Comparison of ENCODE assay signal across 8 mouse cellular contexts in the genomic region with DNA sequence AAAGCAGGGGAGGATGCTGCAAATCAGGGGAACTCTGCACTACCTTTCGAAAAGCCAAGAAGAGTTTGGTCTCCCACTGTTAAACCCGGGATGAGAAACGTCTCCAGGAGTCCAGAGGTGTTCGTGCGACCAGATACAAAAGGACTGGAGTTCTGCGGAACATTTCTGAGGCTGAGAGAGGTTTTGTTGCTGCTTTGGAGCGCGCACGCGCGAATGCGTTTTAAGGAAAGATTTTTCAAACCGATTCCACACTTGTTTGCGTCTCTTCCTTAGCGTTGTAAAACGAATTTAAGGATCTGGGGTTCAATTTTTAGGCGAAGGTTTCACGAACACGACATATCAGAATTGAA.
A peak's percentile ranks its signal among the peaks of the same experiment; 100 is the strongest.
DNase-seq lines count a peak whose midpoint lies in the region; ATAC-seq and TF ChIP-seq lines count a peak whose summit lies in the region.

No protein-coding gene starts in this region.

- DNase-seq in right cerebral cortex, postnatal 4 days: peak; percentile 29
- no peak for DNase-seq in right cerebral cortex, postnatal 25 days
- DNase-seq in kidney, postnatal 14 days: peak; percentile 42
- peak; percentile 27 for DNase-seq in midbrain, postnatal 0 days (ENCODE audit: low spot score)
- no peak for DNase-seq in layer of hippocampus, adult 11-12 months (ENCODE audit: low spot score)
- DNase-seq in cerebellum, postnatal 10 days: no peak
- DNase-seq in ovary, adult 18-20 months (ENCODE audit: low spot score): no peak

- ATAC-seq in midbrain, postnatal 0 days (ENCODE audit: low FRiP score): no peak

- no peaks in the 10 kb centered on the region for H3K9me3 ChIP-seq in midbrain, postnatal 0 days (ENCODE audit: low read length)

- H3K9ac ChIP-seq in midbrain, postnatal 0 days (replicated peaks; ENCODE audit: low read length, poor library complexity, severe bottlenecking): 0 out of 2 replicates have a peak overlapping the region, but pooled peaks have one; percentile 42

- peak overlapping the region; percentile 72 for H3K4me3 ChIP-seq in embryonic fibroblast, embryonic 13.5 days (ENCODE audit: insufficient read depth, low read length)
- H3K4me3 ChIP-seq in midbrain, postnatal 0 days (ENCODE audit: low read depth, low read length): peak overlapping the region; percentile 43

- no peak for TF ChIP-seq POLR2A in embryonic fibroblast, embryonic 13.5 days (IDR thresholded peaks at IDR 0.05; ENCODE audit: low read depth, low read length)

- peaks cover 23% of the 10 kb centered on the region for H3K27me3 ChIP-seq in midbrain, postnatal 0 days (ENCODE audit: insufficient read depth, low read length)

- H3K4me1 ChIP-seq in embryonic fibroblast, embryonic 13.5 days (ENCODE audit: control insufficient read depth, insufficient read depth, low read length): no peaks in the 10 kb centered on the region
- H3K4me1 ChIP-seq in midbrain, postnatal 0 days (ENCODE audit: insufficient read depth, low read length): no peaks in the 10 kb centered on the region; the same call in 1 of the 2 replicates

- H3K4me2 ChIP-seq in midbrain, postnatal 0 days (ENCODE audit: low read depth, low read length, poor library complexity, severe bottlenecking): peak overlapping the region; percentile 87

- WGBS in midbrain, postnatal 0 days: 1% methylated on average over 19 of the region's 19 CpGs

- H3K27ac ChIP-seq in embryonic fibroblast, embryonic 13.5 days (ENCODE audit: insufficient read depth, low read length): peak overlapping the region; percentile 83
- H3K27ac ChIP-seq in midbrain, postnatal 0 days (ENCODE audit: low read depth, low read length): no peak overlapping the region

- no peak for TF ChIP-seq CTCF in embryonic fibroblast, embryonic 13.5 days (IDR thresholded peaks at IDR 0.05; ENCODE audit: borderline replicate concordance, insufficient read depth, low read length)
- TF ChIP-seq CTCF in midbrain, postnatal 0 days (IDR thresholded peaks at IDR 0.05): no peak

- no peaks in the 10 kb centered on the region for H3K36me3 ChIP-seq in midbrain, postnatal 0 days (ENCODE audit: insufficient read depth, low read length)

Comparison
In these comparisons a context has a peak if more than half of its experiments do, and no peak if none do; other contexts are left out.
1. DNase-seq: peak in right cerebral cortex, postnatal 4 days (single experiment), kidney, postnatal 14 days (single experiment) and midbrain, postnatal 0 days (single experiment); none in right cerebral cortex, postnatal 25 days (single experiment), layer of hippocampus, adult 11-12 months (single experiment), cerebellum, postnatal 10 days (0 of 2) and ovary, adult 18-20 months (single experiment).